Mouse (Mus musculus): ENCODE results near the gene Ap2a1. TPM values are rescaled to one million over a fixed set of nuclear protein-coding genes. Genes with fewer than 3 reads are reported as not detected.

Gene Ap2a1
- total RNA-seq, 2 experiments from 2014 or later, result 57.1 to 57.2 TPM

DNA sequence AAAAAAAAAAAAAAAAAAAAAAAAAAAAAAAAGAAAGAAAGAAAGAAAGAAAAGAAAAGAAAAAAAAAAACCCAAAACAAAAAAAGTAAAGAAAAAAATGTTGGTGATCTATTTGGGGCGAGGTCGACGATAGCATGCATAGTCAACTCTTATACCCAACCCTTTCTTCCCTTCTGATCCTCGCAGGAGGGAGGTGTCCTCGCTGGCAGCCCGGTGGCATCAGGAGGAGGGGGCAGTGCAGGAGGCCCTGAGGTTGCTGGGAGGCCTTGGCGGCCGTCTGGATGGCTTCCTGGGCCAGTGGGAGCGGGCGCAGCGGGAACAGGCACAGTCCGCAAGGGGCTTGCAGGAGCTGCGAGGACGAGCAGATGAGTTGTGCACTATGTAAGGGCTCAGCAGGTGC is 24.3 kb upstream of the Ap2a1 start:
- DNase-seq, result no peak

DNA sequence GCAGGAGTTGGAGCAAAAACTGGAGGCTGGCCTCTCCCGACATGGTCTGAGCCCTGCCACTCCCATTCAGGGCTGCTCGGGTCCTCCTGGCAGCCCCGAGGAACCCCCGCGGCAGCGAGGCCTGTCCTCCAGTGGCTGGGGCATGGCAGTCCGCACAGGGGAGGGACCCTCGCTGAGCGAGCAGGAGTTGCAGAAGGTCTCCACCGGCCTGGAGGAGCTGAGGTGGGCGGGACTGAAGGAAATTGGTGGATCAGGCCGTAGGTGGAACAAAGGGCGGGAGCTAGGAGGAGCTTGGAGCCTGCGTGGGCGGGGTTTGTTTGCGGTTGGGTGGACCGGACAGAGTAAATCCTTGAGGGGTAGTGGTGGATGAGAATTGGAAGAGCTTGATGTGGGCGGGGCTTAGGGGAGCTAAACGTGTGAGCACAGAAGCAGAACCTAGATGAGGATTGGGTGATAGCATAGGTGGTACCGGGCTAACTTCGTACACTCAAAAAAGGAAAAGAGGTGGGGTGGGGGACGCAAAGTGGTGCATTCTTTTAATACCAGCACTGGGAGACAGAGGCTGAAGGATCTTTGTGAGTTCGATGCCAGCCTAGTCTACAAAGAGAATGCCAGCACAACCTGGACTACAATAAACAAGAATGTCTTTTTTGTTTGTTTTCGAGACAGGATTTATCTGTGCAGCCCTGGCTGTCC is 23.5 kb upstream of the Ap2a1 start:
- DNase-seq, result peak; percentile 93

DNA sequence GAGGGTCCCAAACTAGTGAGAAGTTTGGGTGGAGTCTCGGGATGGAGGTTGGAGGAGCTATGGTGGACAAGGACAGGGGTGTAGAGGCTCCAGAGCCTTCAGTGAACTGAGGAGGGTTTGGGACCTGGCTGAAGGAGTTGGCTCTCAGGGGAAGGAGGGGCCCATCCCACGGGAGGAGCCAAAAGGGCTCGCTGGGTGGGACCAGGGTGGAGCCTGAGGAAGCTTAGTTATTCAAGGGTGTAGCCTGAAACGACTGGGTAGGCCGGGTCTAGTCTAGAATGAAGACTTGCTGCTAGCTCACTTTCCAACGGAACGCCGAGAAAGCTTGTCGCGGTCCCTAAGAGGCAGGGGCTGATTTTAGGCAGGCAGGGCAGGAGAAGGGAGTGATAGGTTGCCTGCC is 22.7 kb upstream of the Ap2a1 start:
- DNase-seq, result peak; percentile 77

DNA sequence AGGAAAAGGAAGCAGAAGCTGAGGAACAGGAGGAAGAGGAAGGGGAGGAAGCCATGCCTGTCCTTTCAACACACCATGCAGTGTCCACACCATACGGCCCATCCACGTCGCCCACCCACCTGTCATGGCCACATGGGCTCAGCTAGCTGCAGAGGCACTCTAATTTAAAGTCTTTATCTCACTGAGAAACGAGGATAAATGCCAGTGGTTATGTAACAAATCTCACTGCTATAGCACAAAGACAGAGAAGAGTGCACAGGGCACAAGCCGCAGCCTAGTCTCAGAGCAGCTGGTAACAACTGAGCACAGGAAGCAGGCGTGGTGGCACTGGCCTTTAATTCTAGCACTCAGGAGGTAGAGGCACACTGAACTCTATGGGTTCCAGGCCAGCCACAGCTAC is 20.6 kb upstream of the Ap2a1 start:
- no peak for DNase-seq

DNA sequence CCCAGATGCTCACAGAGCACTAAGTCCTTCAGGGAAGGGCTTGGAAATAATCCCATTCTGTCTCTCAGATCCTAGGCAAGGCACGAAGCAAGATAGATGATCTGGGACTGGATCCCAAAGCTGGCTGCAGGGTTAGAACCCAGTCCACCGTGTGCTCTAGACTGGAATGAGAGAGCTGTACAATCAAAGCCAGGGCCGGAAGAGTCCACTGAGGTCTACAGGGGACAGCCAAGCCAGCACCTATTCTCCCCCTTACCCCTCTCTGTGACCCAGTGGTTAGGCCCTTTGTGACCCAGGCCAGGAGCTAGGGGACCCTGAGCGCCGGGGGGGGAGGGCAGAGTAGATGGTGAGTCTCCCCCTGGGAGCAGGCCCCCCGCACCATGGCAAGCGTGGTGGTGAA is 13.6 kb upstream of the Ap2a1 start, which contains the start of gene Tsks:
Gene Tsks (plus strand): TSS at position 301 of the 400 bp plus-strand sequence.
- DNase-seq, result no peak

DNA sequence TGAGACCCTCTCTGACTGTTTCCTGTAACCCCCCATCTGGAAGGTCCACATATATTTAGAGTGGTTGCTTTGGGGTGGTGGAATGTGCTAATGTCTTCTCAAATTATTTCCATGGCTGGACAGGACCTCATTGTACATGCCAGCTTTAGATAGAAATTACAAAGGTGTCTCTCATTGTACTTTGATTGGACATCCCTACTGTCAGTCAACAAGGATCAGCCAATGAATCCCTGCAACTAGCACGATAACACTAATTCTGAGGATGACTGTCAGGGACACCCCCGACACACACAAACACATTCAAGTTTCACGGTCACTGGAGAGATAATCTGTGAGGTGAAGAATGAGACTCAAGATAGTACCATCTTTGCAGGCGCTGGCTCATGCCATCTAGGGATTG is 9.4 kb upstream of the Ap2a1 start:
- DNase-seq, result no peak

DNA sequence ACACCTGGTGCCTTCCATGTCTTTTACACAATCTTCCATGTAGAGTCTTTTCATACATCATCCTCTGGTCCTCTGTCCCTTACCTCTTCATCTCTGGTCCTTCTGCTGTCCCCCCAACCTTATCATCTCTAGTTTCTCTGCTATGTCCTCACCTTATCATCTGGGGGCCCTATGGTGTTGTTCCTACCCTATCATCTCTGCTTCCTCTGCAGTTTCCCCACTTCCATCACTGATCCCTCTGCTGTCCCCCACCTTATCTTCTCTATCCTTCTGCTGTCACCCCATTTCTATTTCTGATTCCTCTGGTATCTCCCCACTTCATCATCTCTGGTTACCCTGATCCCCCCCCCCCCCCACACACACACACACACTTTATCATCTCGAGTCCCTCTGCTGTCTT is 726 bp downstream of the Ap2a1 start:
- no peak for DNase-seq

DNA sequence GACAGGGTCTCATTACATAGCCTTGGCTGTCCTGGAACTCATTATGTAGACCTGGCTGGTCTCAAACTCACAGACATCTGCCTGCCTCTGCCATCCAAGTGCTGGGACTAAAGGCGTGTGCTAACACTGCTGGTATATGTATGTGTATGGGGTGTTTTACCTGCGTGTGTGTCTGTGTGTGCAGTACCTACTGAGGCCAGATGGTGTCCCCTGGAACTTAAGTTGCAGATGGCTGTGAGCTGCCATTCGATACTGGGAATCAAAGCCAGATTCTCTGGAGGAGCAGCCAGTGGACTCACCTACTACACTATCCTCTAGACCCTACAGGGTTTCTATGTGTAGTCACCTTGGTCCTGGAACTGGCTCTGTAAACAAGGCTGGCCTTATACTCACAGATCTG is 3.8 kb downstream of the Ap2a1 start:
- DNase-seq, result no peak

DNA sequence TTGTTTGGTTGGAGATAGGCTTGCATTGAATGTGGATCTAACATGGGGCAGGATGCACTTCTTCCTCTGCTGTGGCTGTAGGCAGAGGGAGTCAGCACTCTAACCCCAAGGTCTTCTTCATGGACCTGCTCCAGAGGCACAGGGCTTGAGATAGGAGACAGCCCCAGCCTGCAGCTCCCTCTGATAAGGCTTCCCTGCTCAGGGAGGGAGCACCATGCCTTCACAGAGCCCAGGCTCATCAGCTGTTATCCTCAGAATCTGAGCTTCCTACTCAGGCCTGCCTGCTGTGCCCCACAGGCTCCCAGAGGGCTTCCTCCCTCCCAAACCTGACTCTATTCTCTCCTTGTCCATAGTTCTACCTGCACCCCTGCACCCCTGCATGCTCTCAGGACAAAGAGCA is 6.8 kb downstream of the Ap2a1 start:
- no peak for DNase-seq

DNA sequence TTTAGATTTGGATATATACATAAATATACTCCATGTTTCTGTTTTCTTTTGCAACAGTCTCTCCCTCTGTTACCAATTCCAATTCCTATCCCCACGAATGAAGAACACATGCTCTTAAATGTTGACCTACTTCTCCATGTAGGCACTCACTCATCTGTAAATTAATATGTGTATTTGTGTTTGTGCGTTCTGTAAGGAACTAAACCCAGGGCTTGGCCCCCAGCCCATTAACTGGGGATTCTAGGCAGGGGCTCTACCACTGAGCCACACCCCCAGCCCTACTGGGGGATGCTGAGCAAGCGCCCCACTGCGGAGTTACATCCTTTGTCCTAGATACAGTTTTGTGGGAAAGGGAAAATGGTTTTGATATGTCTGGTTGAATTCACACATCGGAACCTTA is 10.2 kb downstream of the Ap2a1 start:
- DNase-seq, result no peak

DNA sequence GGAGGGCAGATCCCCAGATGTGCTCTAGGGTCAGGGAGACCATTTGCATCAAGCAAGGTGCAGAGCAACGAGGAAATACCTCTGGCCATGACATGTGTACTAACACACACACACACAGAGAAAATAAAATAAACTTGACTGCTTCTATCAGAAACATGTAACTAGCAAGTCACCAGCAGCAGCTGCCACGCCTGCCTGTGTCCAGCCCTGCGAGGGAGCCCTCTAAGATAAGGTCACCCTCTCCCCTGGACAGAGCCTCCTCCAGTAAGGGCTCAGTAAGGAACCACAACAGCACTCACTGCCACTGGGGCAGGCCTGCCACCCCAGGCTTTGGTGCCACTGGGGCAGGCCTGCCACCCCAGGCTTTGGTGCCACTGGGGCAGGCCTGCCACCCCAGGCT is 11.1 kb downstream of the Ap2a1 start:
- DNase-seq, result no peak

DNA sequence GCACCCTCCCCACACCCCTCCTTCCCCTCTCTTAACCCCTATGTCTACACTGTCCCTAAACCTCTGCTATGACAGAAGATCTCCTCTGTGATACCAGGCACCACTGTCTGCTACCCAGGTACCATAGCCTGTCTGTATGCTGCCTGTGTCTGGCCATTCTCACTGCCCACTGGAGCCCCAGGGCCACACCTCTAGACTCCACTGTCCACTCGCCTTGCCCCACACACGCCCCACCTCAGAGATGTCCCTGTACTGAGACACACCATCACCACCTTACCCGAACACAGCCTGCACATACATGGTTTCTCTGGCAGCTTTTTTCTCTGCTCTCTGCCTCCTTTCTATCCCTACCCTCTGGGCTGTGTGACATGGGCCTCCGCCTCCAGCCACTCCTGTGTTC is 12.4 kb downstream of the Ap2a1 start:
- no peak for DNase-seq

DNA sequence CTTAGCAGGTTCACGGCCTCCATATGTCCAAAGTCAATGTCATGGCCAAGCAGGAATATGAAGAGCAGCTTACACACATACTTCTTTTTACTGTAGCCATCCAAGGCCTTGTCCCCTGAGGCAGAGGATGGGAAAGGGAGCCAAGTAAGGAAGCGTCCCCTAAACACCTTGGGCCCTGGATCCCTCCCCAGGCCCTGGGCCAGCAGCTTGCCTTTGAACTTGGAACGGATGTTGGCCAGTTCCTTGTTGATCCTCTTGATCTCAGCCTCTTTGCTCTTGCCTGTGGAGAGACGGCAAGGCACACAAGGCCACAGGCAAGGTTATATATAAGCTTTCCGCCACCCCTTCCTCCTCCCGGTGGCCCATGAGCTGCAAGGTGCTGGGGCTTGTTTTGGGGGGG is 13.1 kb downstream of the Ap2a1 start:
- DNase-seq, result no peak

DNA sequence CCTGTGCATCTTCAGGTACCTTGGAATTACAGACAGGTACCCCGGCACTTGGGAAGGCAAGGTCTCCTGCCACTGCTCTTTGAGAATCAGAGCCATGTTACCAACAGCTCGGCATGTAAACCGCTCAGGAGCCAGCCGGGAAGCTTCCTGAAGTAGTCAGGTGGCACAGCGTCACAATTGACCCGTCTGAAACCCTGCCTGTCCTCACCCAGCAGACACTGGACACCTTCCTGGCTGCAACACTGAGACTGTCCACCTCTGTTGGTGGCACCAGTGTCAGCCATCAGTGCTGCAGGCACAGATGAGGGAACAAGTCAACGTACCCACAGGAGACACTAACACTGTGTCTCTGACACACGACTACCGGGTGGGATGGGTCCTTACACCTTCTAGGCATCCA is 14.0 kb downstream of the Ap2a1 start:
- DNase-seq, result no peak

DNA sequence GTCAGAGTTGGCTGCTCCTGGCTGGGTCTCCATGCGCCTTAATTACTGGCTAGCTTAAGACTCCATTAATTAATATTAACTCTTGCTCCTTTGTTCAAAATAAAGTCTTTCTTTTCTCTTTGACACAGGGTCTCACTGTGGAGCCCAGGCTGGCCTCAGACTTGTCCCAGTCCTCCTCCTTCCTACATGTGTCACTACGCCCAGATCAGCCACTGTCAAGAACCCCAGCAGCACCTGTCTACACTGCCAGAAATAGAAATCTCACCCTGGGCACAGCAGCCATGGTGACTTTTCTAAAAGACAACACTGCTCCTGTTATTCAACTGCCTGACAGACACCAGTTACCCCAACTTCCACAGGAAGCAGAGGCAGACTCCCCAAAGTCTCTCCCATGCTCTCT is 14.9 kb downstream of the Ap2a1 start:
- no peak for DNase-seq

DNA sequence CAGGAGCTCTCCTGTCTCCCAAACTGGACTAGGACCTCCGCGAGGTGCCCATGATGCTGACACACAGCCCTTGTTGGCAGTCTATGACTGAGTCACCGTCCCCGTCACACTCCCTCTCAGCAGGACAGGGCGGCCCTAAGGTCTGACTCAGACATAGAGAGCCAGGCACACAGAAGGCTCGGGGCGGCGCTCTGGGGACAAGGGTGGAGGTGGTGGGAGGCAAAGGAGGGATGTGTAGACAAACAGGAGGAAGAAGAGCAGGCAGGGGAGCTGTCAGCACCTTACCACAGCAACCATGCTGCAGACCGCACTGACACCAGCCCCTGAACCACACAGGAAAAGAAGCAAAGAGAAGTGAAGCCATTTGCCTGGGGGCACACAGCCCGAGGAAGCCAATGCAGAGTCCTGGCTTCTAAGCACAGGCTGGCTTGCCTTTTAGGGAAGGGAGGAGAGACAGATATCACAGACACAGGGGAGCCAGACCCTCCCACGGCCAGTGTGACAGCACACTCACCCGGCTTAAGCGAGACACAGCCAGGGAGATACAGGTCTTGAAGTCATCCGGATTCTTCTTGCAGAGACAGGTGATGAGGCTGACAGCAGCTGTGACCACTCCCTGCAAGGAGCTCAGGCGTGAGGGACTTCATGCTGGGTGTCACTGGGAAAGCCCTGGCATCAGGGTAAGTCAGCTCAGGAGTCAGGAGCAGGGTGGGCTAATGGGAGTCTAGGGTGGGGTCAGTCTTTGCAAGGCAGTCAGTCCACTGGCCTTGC is 20.4 kb downstream of the Ap2a1 start:
- no peak for DNase-seq

DNA sequence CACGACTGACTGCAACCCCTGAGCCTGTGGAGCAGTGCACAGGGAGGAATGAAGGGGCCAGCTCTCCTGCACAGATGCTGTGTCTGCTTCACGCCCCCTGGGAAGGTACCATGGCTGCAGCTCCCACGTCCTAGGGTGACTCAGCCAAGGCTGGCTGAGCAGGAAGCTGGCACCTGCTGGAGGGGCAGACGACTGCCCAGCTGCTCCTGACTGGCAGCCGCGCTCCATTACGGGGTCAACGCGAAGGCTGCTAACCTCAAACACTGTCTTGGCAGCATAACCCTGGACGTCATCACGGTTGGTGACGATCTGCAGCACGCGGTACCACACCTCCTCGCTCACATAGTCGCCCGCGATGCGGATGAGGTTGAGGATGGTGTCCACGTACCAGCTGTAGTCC is 23.9 kb downstream of the Ap2a1 start:
- DNase-seq, result no peak

DNA sequence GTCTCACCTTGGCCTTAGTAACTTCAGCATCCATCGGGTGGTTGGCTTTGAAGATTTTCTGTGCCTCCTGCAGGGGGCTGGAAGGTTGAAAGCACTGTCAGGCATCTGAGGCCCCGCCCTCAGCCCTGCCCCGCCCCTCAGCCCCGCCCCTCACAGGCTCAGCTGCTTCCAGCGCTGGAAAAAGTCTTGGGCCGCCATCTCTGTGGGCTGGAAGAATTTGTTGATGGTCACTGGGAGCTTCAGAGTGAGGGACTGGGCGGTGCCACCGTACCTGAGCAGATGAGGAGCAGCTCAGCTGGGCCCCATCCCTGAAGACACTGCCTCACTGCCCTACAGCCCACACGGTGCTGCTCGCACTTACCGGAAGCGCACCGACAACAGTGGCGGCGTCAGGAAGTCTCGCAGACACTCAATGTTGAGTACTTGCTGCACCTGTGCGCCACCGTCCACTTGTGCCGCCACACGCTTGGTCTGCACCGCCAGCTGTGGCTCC is 28.0 kb downstream of the Ap2a1 start:
- DNase-seq, result no peak

DNA sequence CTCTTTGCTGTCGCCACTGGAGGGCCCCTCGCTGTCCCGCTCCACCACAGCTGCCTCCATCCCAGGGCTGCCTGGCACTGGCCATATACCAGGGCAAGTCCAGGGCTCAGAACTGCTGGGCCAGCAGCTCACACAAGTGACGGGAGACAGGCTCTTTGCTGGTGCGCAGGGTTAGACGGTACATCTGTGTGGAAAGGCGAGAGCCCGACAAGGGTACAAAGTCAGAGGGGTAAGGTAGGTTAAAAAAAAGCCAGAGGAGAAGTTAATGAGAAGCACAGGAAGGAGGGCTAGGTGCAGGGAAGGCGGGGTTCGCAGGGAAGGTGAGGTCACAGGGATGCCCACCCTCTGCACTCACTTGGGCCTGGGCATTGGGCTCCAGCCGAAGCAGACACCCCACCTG is 28.7 kb downstream of the Ap2a1 start:
- no peak for DNase-seq

DNA sequence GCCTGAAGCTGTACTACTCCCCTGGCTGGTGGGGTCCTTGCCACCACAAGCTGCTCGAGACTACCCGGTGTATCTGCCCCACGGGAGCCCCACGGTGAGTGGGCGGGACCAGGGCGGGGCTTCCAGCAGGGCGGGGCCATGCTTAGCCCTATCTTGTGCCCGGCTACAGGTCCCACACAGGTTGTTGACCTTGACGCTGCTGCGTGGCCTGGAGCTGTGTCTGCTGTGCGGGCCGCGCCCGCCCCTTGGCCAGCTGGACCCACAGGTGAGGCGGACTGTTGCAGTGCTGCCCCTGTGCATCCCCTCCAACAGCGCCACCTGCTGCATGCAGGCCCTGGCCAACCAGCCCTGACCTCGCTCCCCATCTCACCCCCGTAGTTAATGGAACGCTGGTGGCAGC is 30.7 kb downstream of the Ap2a1 start:
- DNase-seq, result no peak

DNA sequence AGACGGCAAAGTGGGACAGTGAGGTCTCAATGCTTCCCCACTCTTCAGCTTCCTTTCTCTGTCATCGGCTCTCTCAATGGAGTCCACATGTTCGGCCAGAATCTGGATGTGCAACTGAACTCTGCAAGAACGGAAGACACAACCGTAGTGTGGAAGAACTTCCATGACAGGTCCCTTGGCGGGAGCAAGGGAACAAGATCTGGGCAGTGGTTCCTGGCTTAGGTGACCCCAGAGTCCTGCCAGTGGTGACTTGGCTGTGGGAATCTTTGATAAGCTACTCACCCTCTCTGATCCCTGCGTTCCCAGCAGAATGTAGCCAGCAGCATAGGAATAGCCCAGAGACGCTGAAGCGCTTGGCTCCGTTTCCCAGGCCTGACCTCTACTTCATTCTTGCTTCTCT is 32.8 kb downstream of the Ap2a1 start:
- no peak for DNase-seq

DNA sequence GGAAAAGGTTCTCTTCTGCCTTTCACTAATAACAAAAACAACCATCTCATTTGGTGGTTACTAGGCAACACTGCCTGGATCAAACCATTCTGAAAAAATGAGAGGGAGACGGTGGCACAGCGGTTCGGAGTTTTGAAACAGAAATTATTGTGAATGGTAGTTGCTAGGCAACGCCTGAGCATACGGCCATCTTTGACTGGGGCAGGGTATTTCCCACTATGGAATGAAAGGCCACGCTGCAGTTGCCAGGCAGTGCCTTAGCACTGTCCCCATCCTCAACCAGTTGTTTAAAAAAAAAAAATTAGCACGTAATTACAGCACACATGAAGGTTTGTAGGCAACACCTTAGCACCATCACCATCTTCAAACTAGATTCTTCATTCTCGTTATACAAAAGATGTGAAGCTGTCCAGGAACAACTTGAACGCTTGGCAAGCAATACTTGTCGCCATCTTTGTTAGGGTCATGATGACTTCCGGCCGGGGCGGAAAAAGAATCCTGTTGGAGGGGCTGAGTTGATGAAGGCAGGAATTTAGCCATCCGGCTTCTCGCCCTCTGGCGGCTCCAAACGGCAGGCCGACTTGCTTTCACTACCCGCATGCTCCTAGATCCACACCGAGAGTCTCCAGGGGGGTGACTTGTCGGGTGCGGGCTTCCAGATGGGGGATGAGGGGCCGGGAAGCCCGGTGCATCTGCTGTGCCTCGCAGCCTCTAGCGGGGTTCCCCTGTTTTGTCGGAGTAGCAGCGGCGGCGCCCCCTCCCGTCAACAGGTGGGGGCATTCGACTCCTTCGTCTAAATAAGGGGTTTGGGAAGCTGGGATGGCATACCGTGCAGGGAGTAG is 33.5 kb downstream of the Ap2a1 start, which contains the start of gene Fuz:
Gene Fuz (plus strand): TSS at position 487 of the 842 bp plus-strand sequence.
- DNase-seq, result peak; percentile 88

DNA sequence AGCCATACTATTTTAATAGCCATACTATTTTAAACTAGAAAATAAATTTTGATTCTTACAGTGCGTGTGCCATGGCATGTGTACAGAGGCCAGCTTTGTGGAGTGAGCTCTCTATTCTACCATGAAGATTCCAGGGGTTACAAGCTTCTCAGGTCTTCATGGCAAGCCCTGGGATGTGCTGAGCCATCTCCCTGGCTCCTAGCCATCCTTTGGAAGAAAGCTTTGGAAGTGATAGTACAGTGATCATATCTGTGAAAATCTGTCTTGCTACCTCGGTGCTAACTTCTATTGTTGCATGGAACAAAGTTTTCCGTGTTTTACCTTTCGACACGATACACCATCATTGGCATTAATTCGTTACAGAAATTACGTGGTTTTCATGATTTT is 34.1 kb downstream of the Ap2a1 start:
- DNase-seq, result no peak

Measured in gastrocnemius, postnatal 25 days (tissue).